Mouse (Mus musculus) regulatory T cell (primary cell): ENCODE results near the gene Insr.
"Not testable (repeated sequence)": the region's sequence is repeated elsewhere in the genome, so short reads cannot be mapped to it uniquely, and the experiment has no call there.

ENCODE experiments used
- in situ Hi-C: fragments of 300-600 bp; cut with MboI, MseI; formaldehyde crosslinking; loops from one replicate; pipeline ENCODE4 v1.15.1; 2025; ENCODE audit warnings: high pct_unique_total_duplicates

Insr gene

DNA sequence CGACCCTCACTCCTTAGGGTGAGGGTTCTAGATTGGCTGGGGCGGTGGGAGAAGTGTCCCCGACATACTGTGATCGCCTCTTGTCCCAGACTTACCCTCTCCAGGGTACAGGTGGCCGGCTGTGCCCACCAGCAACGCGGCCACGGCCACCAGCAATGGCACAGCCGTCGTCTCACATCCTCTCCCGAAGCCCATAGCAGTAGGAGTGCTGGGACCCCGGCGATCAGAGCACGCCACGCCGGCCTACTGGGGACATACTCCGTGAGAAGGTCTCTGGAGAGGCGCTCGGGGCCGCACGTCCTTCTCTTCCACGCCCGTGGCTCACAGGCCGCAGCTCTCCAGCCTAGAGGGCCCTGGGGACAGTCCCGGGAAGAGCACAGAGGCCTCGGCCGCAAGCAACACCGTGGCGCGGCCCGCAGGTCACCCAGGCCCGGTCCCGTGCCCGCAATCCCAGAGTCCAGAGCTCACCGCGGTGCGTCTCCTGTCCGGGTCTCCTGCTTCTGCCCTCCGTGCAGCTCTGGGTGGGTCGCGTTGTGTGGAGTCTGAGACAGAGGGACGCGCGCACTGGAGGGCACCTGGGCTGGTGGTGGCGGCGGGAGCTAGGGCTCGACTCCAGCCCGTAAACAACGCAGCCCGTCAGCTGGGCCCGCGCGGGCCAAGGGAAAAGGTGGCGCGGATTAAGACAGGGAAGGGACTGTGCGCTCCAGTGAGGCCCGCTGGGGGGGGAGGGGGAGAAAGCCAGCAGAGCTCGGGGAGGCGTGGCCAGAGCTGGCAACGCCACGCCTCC is at the start of gene Insr:
TSS of gene Insr (minus strand) at position 684 of the 787 bp plus-strand sequence.
- in situ Hi-C loops = loop anchor here (5.0 kb wide), 1 partner anchor 57 kb away; no protein-coding TSS in a partner anchor

- in situ Hi-C loops = loop anchor here (5.0 kb wide), 1 partner anchor 45 kb away; no protein-coding TSS in a partner anchor
These were observed 48.3 kb upstream of the Insr start for GRCm38 (mm10) chr8:3327538-3328245.

- in situ Hi-C loops = loop anchor here (5.0 kb wide), 1 partner anchor 45 kb away; no protein-coding TSS in a partner anchor
These were observed 47.6 kb upstream of the Insr start for GRCm38 (mm10) chr8:3327056-3327455.

DNA sequence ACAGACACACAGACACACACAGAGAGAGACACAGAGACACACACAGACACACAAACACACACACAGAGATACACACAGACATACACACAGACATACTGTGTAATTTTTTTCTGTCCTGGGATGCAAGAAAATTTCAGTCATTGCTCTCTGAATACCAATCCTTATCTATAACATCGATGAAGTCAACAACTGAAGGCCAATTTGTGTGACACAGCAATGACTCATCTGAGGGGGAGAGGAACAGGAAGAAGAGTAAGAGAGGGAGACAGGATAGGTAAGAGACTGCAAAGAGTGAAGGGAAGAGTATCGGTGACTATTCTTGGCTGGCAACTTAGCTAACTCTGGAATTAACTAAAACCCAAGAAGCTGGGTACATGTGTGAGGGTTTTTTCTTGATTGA is 44.8 kb upstream of the Insr start:
- in situ Hi-C loops = no loop called here

DNA sequence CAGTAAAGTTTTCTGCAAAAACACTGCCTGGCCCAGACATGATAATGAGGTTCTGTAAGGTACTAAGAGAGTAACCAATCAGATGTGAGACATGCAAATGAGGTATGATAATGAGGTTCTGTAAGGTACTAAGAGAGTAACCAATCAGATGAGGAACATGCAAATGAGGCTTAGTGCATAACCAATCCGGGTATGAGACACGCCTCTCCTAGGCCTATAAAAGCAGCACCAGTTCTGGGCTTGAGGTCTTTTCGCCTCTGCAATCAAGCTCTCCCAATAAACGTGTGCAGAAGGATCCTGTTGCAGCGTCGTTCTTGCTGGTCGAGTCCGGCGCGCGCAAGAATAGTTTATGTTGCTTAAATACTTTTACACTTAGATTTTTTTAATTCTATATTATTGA is 39.9 kb upstream of the Insr start:
- in situ Hi-C loops = not testable (repeated sequence)

DNA sequence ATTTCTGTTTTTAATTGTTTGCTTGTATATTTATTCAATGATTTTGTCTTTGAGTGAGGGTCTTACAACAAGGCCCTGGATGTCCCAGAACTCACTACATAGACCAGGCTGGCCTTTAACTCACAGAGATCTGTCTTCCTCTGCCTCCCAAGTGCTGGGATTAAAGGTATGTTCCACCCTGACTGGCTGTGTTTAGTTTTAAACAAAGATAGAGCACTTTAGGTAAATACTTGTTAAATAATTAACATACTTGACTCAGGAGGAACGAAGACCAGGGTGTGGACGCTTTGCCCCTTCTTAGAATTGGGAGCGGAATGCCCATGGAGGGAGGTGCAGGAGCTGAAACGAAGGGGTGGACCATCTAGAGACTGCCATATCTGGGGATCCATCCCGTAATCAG is 37.2 kb upstream of the Insr start:
- in situ Hi-C loops = no loop called here

DNA sequence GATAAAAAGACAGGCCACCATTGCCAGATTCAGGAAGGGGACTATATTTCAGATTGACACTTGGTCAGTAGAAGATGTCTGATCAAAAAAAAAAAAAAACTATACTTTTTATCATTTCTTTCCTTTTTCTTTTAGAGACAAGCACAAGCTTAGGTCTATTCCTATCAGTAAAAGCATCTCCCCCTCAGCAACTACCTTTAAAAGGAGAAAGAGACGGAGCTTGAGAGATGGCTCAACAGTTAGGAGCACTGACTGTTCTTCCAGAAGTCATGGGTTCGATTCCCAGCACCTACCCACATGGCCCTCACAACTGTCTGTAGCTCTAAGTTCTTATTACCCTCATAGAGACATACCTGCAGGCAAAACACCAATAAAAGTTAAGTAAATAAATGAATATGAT is 34.9 kb upstream of the Insr start:
- in situ Hi-C loops = no loop called here

GRCm38 (mm10) chr8:3313843-3314242 is 34.4 kb upstream of the Insr start:
- in situ Hi-C loops = no loop called here

DNA sequence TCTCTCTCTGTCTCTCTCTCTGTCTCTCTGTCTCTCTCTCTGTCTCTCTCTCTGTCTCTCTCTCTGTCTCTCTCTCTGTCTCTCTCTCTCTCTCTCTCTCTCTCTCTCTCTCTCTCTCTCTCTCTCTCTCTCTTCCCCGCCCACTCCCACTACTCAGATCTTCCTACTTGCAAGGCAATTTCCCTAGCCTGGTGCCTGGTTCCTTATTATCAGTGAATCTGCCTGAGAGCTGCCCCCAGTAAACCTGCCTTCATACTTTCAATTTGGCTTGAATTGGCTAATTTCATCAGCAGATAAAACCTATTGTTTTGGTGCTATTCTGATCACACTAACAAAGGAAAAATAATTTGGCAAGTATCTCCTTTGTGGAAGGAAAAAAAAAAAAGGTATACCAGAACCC is 34.0 kb upstream of the Insr start:
- in situ Hi-C loops = not testable (repeated sequence)

DNA sequence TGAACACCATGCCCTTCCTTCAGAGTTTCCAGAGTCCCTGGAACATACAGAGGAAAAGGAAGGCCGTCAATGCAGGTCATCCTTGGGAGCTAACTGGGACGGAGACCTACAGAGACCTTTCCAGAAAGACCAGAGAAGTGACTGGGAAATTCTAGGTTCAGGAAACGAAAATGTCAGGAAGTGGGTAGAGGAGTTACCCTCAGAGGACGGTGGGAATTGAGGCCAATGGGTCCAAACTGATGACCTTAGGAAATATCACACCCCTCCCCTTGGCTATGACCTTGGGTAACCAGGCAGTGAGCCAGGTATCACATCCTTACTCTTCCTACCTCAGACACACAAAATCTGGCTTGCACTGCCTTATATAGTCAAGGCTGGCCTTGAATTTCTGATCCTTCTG is 32.1 kb upstream of the Insr start:
- in situ Hi-C loops = no loop called here

- in situ Hi-C loops = loop anchor here (5.0 kb wide), 1 partner anchor 267 kb away; no protein-coding TSS in a partner anchor
These were observed 30.2 kb upstream of the Insr start for GRCm38 (mm10) chr8:3309636-3310035.

DNA sequence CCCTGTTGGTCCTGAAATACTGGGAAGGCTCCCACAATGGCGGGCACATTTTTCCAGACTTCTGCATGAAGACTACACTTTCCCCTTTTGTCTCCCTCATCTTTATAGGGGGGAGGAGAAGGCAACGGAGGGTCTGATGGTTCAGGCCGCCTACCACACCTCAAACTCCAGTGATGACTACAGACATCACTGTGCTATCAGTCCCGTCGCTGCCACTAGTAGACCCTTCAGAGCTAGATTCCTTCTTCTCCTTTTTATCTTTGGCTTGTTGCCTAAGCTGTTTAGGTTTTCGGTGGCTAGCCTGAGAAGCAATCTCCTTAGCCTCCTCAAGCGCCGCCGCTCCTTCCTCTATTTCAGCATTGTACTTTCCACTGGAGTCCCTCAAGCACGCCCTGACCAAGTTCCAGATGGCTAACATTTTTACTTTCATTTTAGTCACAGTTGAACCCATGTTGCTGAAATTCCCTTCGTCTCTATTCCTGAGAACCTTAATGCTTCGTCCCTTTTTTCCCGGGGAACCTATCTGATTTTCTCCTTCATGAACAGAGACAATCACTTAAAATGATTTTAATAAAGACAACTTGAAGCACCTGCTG is 28.9 kb upstream of the Insr start:
- in situ Hi-C loops = loop anchor here (5.0 kb wide), 1 partner anchor 266 kb away; no protein-coding TSS in a partner anchor

GRCm38 (mm10) chr8:3302131-3302530 is 22.7 kb upstream of the Insr start:
- in situ Hi-C loops = no loop called here

DNA sequence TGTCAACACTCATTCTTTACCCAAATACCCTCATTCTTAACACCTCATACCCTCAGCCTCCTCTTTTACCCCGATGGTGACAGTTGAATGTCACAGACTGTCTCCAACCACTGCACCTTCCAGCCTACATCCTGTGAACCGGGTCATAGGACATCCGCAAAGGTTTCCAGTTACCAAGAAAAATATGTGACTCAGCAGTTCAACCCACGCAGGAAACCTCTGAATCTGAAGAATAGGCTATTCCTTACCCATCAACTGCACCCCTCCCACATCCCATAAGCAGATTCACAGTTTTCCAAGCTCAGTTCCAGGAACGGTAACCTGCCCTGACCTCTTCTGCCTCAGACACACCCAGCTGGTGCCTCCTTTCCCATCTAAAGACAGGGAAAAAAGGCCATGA is 19.9 kb upstream of the Insr start:
- in situ Hi-C loops = no loop called here

DNA sequence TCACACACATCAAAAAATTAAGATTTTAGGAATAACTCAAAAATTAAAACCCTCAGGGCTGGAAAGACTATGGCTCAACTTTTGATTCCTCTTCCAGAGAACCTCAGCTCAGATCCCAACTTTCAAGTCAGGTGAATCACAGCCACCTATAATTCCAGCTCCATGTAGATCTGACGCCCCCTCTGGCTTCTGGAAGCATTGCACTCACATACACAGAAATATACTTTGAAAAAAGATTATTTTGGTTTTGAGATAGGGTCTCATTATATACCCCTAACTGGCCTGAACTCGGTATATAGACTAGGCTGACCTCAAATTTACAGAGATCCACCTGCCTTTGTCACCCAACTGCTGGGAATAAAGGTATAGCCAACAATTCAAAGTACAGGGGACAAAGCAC is 6.4 kb upstream of the Insr start:
- in situ Hi-C loops = no loop called here

- in situ Hi-C loops = loop anchor here (5.0 kb wide), 1 partner anchor 43 kb away; no protein-coding TSS in a partner anchor
These were observed 5.2 kb upstream of the Insr start for GRCm38 (mm10) chr8:3284656-3285055.

GRCm38 (mm10) chr8:3281296-3281695 is 1.9 kb upstream of the Insr start:
- in situ Hi-C loops = loop anchor here (5.0 kb wide), 1 partner anchor 46 kb away; no protein-coding TSS in a partner anchor

DNA sequence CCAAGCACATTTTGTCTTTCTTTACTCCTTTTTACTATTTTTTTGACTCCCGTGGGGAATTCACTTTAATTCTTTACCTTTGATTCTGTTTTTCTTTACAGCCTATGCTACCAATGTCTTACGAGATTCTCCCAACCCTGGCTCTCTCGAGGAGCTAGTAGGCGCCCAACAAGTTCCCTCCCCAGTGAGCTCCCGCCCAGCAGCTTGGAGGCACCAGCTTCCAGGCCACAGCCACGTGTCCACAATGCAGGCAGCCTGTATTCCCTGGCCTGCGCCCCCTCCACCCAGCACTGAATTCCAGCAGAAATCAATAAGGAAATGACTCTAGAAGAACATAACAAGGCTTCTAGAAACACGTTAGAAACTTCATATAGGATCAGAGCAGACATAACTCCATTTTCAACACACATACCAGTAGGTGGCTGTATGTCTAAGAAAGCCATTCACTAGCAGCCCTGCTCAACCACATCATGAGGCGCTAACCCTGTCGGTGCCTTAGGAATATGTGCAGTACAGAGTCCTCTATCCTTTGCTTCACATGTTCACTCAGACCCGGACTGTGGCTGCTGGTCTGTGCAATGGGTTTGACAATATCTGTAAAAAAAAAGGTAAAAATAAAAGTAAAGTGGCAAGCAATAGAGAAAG is 971 bp upstream of the Insr start:
- in situ Hi-C loops = loop anchor here (5.0 kb wide), 1 partner anchor 47 kb away; no protein-coding TSS in a partner anchor

DNA sequence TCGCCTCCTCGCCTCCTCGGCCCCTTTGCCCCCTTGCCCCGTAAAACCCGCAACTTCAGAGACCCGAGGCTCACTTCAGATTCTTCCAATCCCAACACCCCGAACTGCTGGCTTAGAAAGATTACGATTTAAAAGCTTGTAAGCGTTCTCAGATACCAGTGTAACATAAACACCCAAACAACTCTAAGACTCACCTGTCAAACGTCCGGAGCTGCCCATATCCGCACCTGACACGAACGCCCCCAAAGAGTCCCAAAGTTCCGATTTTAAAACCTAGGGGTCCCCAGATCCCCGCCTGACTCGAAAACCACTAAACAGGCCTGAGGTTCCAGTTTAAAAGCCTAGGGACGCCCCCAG is 282 bp upstream of the Insr start:
- in situ Hi-C loops = loop anchor here (5.0 kb wide), 2 partner anchors 48 to 57 kb away; no protein-coding TSS in a partner anchor

GRCm38 (mm10) chr8:3278181-3278820 is 1.1 kb downstream of the Insr start:
- in situ Hi-C loops = loop anchor here (5.0 kb wide), 1 partner anchor 56 kb away; no protein-coding TSS in a partner anchor

DNA sequence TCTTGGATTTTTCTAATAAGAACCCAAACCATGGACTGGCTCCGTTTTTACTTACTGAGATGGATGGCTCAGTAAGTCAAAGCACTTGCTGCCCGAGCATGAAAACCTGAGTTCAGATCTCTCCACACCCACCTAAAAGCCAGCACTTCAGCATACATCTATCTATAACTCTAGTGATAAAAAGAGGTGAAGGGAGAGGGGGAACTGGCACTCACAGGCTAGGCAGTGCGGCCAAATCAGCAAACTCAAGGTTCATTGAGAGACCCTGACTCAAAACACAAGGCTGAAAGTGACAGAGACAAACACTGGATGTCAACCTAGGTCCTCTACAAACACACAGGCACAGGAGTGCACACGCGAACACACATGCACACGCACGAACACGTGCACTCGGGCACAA is 2.2 kb downstream of the Insr start:
- in situ Hi-C loops = loop anchor here (5.0 kb wide), 1 partner anchor 55 kb away; no protein-coding TSS in a partner anchor
